Mouse (Mus musculus): Measurements from ENCODE around the gene Nfx1. TPM values are rescaled to one million over a fixed set of nuclear protein-coding genes. Genes with fewer than 3 reads are reported as not detected.

Nfx1 gene
- total and polyA plus RNA-seq, 2 experiments from 2014 or later, result 27.2 to 32.5 TPM

DNA sequence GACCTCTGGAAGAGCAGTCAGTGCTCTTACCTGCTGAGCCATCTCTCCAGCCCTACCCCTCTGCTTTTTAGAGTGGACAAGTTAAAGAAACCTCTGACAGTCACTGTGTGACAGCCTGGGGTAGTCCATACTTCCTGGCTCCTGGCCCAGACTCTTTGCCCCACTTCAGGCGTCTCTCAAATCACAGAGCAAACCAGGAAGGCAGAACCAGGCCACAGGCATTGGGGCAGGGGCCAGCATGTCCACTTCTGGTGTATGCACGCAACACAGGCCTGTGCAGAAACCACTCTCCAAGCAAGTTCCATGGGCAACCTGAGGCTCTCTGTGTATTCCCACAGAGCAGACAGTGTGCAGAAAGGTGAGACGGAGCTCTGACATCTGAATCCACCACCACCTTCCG is 94.5 kb downstream of the Nfx1 start:
- no peak for TF ChIP-seq EP300 (IDR thresholded peaks at IDR 0.05; ENCODE audit: low read depth)
- TF ChIP-seq CTCF (IDR thresholded peaks at IDR 0.05; ENCODE audit: low read depth), result no peak
- H3K4me1 ChIP-seq (ENCODE audit: control insufficient read depth, insufficient read depth), result no peaks in the 10 kb centered on the region
- no peaks in the 10 kb centered on the region for H3K36me3 ChIP-seq (replicated peaks; ENCODE audit: control insufficient read depth, insufficient read depth, low read length)
- H3K9ac ChIP-seq (replicated peaks; ENCODE audit: low read depth, low read length), result no peak overlapping the region
- H3K4me2 ChIP-seq (ENCODE audit: low read depth, low read length), result no peak overlapping the region
- DNase-seq (ENCODE audit: low spot score) (no peak), ATAC-seq (ENCODE audit: insufficient read depth, low read depth) (no peak)
- WGBS, result 70% methylated on average over 4 of the region's 4 CpGs
- no peak overlapping the region for H3K4me3 ChIP-seq (ENCODE audit: low read depth, low read length)
- no peaks in the 10 kb centered on the region for H3K9me3 ChIP-seq (replicated peaks; ENCODE audit: control insufficient read depth, low read length)
- 0 out of 2 replicates have a peak, but pooled peaks cover 4% of the 10 kb centered on the region for H3K27me3 ChIP-seq (ENCODE audit: control insufficient read depth, insufficient read depth, low read length)
- H3K27ac ChIP-seq (ENCODE audit: low read depth), result no peak overlapping the region

DNA sequence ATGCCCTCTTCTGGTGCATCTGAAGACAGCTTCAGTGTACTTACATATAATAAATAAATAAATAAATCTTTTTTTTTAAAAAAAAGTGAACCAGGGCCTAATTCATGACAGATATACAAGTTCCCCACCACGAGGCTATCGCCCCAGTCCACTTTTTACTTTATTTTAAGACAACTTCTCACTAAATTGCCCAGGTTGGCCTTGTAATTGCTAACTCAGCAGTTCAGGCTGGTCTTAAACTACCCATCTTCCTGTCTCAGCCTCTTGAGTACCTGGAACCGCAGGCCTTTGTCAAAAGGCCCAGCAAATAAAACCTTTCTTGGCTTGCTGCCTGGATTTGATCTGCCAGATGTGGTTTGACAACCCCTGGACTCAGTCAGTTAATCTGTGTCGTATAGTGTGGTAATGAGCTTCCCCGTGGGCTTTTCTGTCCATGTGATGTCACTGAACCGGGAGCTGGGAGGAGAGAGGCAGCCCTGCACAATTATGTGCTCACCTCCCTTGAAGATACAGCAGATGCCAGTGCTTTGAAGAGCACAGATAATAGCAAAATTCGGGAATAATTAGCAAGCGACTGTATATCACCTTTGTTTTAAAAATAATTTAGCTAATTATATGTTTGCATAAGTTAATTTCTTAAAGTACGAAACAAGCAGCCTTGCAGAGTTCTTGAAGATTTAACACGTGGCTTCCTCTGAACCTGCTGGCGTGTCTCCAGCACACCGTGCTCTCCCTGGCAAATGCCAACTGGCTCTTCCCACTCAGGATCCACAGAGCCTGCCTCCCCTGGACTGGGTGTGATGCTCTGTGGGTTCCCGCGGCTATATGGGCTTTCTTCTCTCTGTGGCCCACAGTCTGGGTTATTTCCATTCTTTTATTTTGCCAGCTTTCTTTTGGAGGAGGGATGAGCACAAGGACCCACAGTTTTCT is 101.1 kb downstream of the Nfx1 start:
- Histone ChIP-seq H3K4me2 (ENCODE audit: low read depth, low read length) (no peak overlapping the region), H3K4me3 (ENCODE audit: low read depth, low read length) (no peak overlapping the region), H3K27ac (ENCODE audit: low read depth) (no peak overlapping the region), H3K27me3 (ENCODE audit: control insufficient read depth, insufficient read depth, low read length) (no peaks in the 10 kb centered on the region), H3K9me3 (replicated peaks; ENCODE audit: control insufficient read depth, low read length) (no peaks in the 10 kb centered on the region), H3K9ac (replicated peaks; ENCODE audit: low read depth, low read length) (no peak overlapping the region), H3K36me3 (replicated peaks; ENCODE audit: control insufficient read depth, insufficient read depth, low read length) (no peaks in the 10 kb centered on the region), H3K4me1 (ENCODE audit: control insufficient read depth, insufficient read depth) (no peaks in the 10 kb centered on the region)
- 73% methylated on average over 14 of the region's 14 CpGs for WGBS
- TF ChIP-seq CTCF (IDR thresholded peaks at IDR 0.05; ENCODE audit: low read depth) (no peak), EP300 (IDR thresholded peaks at IDR 0.05; ENCODE audit: low read depth) (no peak)
- DNase-seq (ENCODE audit: low spot score) (no peak), ATAC-seq (ENCODE audit: insufficient read depth, low read depth) (no peak)

DNA sequence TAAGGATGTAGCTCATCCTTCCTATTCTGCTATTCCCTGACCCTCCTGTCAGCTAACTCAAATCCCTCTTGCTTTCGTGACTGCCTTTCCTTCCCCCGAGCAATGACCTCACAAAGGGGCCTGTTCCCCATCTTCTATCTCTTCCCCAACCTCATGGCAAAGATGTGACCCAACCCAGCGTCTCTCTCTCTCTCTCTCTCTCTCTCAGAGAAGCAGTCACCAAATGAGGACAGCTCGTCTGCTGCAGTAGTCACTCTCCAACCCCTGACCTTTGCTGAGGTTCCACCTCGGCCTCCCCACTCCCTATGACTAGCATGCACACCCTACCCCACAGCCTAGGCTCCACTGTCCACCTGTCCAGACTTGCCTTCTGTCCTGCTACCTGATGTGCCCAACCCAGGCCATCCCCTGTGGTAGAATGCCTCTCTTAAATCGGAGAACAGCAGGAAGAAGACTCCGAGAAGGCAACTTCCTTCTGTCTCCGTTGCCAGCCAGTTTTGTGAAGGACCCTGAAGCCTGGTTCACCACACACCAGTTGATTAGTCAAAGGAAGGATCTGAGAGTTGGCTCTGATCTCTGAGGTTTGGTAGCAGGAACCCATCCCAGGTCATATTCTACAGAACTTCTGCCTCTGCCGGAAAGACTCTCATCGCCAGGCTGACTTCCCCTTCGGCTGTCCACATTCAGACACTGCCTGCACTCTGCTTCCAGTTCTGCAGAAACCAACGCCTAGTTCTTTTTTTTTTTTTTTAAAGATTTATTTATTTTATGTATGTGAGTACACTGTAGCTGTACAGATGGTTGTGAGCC is 102.5 kb downstream of the Nfx1 start:
- Histone ChIP-seq H3K36me3 (replicated peaks; ENCODE audit: control insufficient read depth, insufficient read depth, low read length) (no peaks in the 10 kb centered on the region), H3K27ac (ENCODE audit: low read depth) (no peak overlapping the region), H3K9me3 (replicated peaks; ENCODE audit: control insufficient read depth, low read length) (no peaks in the 10 kb centered on the region), H3K27me3 (ENCODE audit: control insufficient read depth, insufficient read depth, low read length) (no peaks in the 10 kb centered on the region), H3K4me1 (ENCODE audit: control insufficient read depth, insufficient read depth) (no peaks in the 10 kb centered on the region), H3K4me2 (ENCODE audit: low read depth, low read length) (no peak overlapping the region), H3K9ac (replicated peaks; ENCODE audit: low read depth, low read length) (no peak overlapping the region), H3K4me3 (ENCODE audit: low read depth, low read length) (no peak overlapping the region)
- ATAC-seq (ENCODE audit: insufficient read depth, low read depth) (no peak), DNase-seq (ENCODE audit: low spot score) (no peak)
- TF ChIP-seq EP300 (IDR thresholded peaks at IDR 0.05; ENCODE audit: low read depth), result no peak
- WGBS, result 69% methylated on average over 12 of the region's 12 CpGs

DNA sequence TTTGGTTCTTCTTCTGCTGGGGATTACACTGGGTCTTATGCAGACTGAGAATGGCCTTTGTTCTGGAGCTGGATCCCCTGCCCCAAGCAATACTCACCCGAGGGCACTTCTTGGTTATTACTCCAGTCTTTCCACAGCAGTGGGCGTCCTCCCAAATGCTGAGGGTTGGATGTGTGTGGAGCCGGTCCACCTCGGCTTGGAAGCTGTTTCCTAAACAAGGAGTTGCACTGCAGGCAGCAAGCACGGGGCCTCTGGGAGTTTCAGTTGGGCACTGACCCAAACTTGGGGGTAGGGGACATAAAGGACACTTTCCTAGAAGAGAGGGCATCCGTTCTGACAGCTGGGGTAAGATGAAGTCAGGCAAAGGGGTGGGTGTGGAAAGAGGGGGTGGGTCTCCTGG is 103.8 kb downstream of the Nfx1 start:
- DNase-seq (ENCODE audit: low spot score) (no peak), ATAC-seq (ENCODE audit: insufficient read depth, low read depth) (no peak)
- Histone ChIP-seq H3K4me2 (ENCODE audit: low read depth, low read length) (no peak overlapping the region), H3K27me3 (ENCODE audit: control insufficient read depth, insufficient read depth, low read length) (no peaks in the 10 kb centered on the region), H3K4me3 (ENCODE audit: low read depth, low read length) (no peak overlapping the region), H3K27ac (ENCODE audit: low read depth) (no peak overlapping the region), H3K4me1 (ENCODE audit: control insufficient read depth, insufficient read depth) (no peaks in the 10 kb centered on the region), H3K36me3 (replicated peaks; ENCODE audit: control insufficient read depth, insufficient read depth, low read length) (no peaks in the 10 kb centered on the region), H3K9me3 (replicated peaks; ENCODE audit: control insufficient read depth, low read length) (no peaks in the 10 kb centered on the region), H3K9ac (replicated peaks; ENCODE audit: low read depth, low read length) (no peak overlapping the region)
- WGBS, result 43% methylated on average over 6 of the region's 6 CpGs
- no peak for TF ChIP-seq CTCF (IDR thresholded peaks at IDR 0.05; ENCODE audit: low read depth)

Small RNA genes within 50 kb of the gene (microRNA-seq; reads per million reads assigned to microRNA genes)
- gene Mir3094, result 1.2 reads per million

Other genes with a start within 250 kb of the Nfx1 start
- 20.9 and 27.7 TPM in 2 replicates for gene Dnaja1, start 248.8 kb upstream of the Nfx1 start, total RNA-seq (2014; rRNA removed; ENCODE audit: low replicate concordance)
- 200 and 206 TPM in 2 replicates for gene Dnaja1, start 248.8 kb upstream of the Nfx1 start, polyA plus RNA-seq (2015; fragmentation: Nextera tagmentation; extraction: Ambion mirVana)
- gene Smu1, start 213.0 kb upstream of the Nfx1 start, total RNA-seq (2014; rRNA removed; ENCODE audit: low replicate concordance), result 56.4 and 86.6 TPM in 2 replicates
- gene Smu1, start 213.0 kb upstream of the Nfx1 start, polyA plus RNA-seq (2015; fragmentation: Nextera tagmentation; extraction: Ambion mirVana), result 68.6 and 73.6 TPM in 2 replicates
- 125 and 129 TPM in 2 replicates for gene B4galt1, start 116.9 kb upstream of the Nfx1 start, total RNA-seq (2014; rRNA removed; ENCODE audit: low replicate concordance)
- 49.6 and 50.3 TPM in 2 replicates for gene B4galt1, start 116.9 kb upstream of the Nfx1 start, polyA plus RNA-seq (2015; fragmentation: Nextera tagmentation; extraction: Ambion mirVana)
- gene Spink4, start 50.9 kb upstream of the Nfx1 start, total RNA-seq (2014; rRNA removed; ENCODE audit: low replicate concordance), result 2.7 TPM in 1 of 2 replicates, not detected in the other
- 7.7 and 7.8 TPM in 2 replicates for gene Spink4, start 50.9 kb upstream of the Nfx1 start, polyA plus RNA-seq (2015; fragmentation: Nextera tagmentation; extraction: Ambion mirVana)
- gene Bag1, start 22.6 kb upstream of the Nfx1 start, total RNA-seq (2014; rRNA removed; ENCODE audit: low replicate concordance), result 77.3 and 98.8 TPM in 2 replicates
- 213 and 222 TPM in 2 replicates for gene Bag1, start 22.6 kb upstream of the Nfx1 start, polyA plus RNA-seq (2015; fragmentation: Nextera tagmentation; extraction: Ambion mirVana)
- gene Chmp5, start 22.5 kb upstream of the Nfx1 start, total RNA-seq (2014; rRNA removed; ENCODE audit: low replicate concordance), result 17.7 and 26.8 TPM in 2 replicates
- gene Chmp5, start 22.5 kb upstream of the Nfx1 start, polyA plus RNA-seq (2015; fragmentation: Nextera tagmentation; extraction: Ambion mirVana), result 72.3 and 77.3 TPM in 2 replicates
- 8.9 and 20.6 TPM in 2 replicates for gene Aqp7, start 77.2 kb downstream of the Nfx1 start, total RNA-seq (2014; rRNA removed; ENCODE audit: low replicate concordance)
- 10.0 and 10.8 TPM in 2 replicates for gene Aqp7, start 77.2 kb downstream of the Nfx1 start, polyA plus RNA-seq (2015; fragmentation: Nextera tagmentation; extraction: Ambion mirVana)
- 0.54 and 6.3 TPM in 2 replicates for gene Aqp3, start 127.3 kb downstream of the Nfx1 start, total RNA-seq (2014; rRNA removed; ENCODE audit: low replicate concordance)
- 0.19 and 0.36 TPM in 2 replicates for gene Aqp3, start 127.3 kb downstream of the Nfx1 start, polyA plus RNA-seq (2015; fragmentation: Nextera tagmentation; extraction: Ambion mirVana)
- 15.0 and 39.8 TPM in 2 replicates for gene Nol6, start 153.5 kb downstream of the Nfx1 start, total RNA-seq (2014; rRNA removed; ENCODE audit: low replicate concordance)
- 6.6 and 7.3 TPM in 2 replicates for gene Nol6, start 153.5 kb downstream of the Nfx1 start, polyA plus RNA-seq (2015; fragmentation: Nextera tagmentation; extraction: Ambion mirVana)
- 43.7 and 48.9 TPM in 2 replicates for gene Ube2r2, start 164.8 kb downstream of the Nfx1 start, total RNA-seq (2014; rRNA removed; ENCODE audit: low replicate concordance)
- 60.9 and 69.7 TPM in 2 replicates for gene Ube2r2, start 164.8 kb downstream of the Nfx1 start, polyA plus RNA-seq (2015; fragmentation: Nextera tagmentation; extraction: Ambion mirVana)